Mouse (Mus musculus) ES-CJ7 (cell line): ENCODE results near the gene Btnl9.
A peak's percentile ranks its signal among the peaks of the same experiment; 100 is the strongest.

ENCODE experiments used
- DNase-seq: peaks from one replicate; pipeline ENCODE4 v3.0.0; 2011; ENCODE audit warnings: low read depth, low spot score

The Btnl9 gene

GRCm38 (mm10) chr11:49186955-49187488, at the start of gene Btnl9:
Gene Btnl9, minus strand, starts transcription at chr11:49187159.
- no peak for DNase-seq

DNA sequence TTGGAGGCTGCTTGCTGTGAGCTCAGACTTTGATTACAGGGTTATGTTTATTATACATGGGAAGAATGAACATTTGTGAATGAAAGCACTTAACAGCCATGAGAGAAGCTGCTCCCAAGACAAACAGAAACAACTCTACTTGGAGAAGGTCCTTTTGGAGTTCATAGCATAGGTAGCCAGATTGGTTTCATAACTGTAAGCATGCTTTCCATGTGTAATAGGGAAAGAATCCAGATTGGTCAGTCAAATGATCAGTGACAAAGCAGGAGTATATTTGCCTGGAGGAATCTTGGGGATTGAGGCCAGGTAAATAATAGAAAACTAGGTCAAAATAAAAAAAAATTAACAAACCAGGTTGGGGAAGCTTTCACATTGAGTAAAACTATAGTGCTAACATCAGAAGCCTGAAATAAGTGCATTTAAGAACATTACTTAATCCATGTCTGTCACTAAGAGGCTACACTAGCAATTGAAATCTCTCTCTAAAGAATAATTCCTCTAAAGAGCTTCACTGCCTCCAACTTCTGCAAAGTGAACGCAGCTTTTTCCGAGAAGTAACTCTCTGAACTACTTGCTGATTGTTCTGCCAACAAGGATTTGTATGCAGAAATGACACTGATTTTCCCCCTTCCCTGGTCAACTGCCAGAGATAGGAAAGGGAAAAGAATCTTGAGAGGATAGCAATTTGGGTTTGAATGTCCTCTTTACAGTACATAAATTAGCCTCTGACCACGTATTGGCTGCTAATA, 48.7 kb upstream of the Btnl9 start:
- no peak for DNase-seq

- DNase-seq, result no peak
These were observed 45.8 kb upstream of the Btnl9 start for GRCm38 (mm10) chr11:49232781-49233180.

- DNase-seq, result no peak
These were observed 37.5 kb upstream of the Btnl9 start for GRCm38 (mm10) chr11:49224455-49224854.

DNA sequence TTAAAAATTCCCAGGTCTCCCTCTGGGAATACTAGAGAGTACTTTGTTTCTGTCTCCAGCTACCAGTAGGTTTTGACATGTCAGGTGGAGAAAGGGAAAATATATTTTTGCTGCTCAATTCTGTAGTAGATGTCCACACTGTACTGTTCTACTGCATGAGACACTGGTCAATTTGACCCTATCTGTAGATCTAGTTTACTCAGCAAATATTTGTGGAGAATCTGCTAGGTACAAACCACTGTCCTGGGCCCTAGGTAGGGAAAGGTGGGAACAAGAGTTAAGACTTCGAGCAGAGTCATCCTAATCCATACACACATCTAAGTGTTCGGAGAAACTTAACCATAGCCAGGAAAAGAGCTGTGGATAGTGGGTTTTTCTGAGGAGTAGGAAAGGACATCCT, 32.3 kb upstream of the Btnl9 start:
- no peak for DNase-seq

GRCm38 (mm10) chr11:49213505-49213904, 26.5 kb upstream of the Btnl9 start:
- no peak for DNase-seq

DNA sequence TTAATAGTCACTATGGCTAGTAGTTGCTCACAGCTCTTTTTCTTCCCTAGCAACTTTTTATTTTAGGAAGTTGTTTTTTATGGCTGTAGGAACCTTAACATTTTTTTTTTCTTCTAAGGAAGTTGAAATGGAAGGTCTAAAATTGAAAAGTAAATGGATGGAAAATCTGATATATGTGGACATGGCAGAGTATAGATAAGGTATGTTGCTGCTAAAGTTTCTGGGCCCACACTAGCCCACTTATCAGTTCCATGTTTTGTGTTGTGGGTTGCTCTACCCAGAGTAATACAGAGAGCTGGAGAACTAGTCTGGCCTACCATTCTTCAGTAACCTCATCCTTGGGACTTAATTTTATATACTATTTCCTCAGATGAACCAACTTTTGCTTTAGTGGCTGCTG, 25.6 kb upstream of the Btnl9 start:
- no peak for DNase-seq

DNA sequence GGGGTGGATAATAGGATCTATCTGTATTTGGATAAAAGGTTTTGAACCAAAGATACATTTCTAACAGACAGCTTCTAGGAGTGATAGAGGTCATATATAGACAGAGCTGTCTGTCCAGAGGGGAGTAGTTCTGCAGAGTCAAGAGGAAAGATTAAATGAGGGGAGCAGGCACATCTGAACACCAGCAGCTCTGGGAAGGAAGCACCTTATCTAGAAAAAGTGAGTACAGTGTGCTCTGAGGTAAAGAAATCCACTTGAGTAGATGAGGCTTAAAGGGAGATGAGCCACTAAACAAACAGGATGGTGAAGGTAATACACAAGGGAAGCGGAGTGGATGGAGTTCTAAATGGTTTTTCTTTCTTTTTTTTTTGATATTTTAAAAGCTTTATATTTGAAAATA, 20.5 kb upstream of the Btnl9 start:
- DNase-seq, result no peak

DNA sequence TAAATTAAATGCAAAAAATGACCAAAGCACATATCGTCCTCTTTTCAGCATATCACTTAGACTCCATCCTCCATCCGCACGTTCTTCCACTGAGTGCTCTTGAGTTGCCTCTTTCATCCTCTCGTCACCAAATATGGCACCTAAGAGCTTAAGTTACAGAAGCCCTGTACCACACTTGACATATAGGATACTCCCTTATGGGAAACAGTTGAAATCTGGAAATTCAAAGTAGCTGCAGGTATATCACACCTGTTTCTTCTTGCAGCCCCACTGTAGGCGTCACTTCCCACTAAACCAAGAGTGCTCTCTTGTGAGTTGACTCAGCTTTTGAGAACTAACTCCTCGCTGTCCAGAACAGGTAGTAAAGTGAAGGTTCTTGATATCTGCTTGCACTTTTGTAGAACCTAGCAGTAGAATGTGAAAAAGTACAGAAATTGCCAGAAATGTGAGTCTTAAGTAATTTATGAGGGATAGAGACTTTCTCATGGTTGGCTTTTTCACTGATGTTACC, 18.2 kb upstream of the Btnl9 start:
- DNase-seq, result no peak

DNA sequence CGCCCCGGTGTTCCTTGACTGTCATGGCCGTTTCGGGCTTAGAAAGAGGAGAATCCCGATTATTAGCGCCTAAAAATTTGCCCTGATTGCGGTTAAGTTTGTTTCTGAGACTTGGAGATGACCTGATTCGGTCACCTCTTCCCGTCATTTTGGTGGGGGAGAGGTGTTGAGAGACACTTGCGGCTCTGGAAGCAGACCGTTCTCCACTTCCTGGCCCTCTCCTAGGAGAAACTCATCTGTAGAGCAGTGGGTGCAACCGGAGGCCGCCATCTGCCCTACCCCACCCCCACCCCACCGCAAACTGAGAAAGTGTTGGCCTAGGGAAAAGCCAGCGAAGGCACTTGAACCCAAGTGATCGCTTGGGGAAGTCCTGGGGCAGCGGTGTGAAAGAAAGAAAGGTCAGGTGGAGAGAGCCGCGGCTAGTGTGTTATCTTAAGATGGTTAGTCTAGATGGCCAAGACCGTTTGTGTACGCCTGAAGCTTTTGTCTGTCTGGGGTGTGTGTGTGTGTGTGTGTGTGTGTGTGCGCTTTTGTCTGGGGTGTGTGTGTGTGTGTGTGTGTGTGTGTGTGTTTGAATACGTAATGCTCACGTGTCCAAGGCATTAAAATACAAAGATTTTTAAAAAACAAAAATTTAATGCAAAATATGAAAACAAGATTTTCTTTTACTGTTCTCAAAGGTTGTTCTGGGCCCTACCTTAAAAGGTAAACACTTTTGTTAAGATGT, 17.0 kb upstream of the Btnl9 start:
- peak; percentile 78 for DNase-seq

GRCm38 (mm10) chr11:49203129-49203768, 16.3 kb upstream of the Btnl9 start, which contains the start of gene Zfp62:
Gene Zfp62, plus strand, starts transcription at chr11:49203292.
- peak; percentile 92 for DNase-seq

GRCm38 (mm10) chr11:49202523-49203061, 15.6 kb upstream of the Btnl9 start:
- peak; percentile 34 for DNase-seq

DNA sequence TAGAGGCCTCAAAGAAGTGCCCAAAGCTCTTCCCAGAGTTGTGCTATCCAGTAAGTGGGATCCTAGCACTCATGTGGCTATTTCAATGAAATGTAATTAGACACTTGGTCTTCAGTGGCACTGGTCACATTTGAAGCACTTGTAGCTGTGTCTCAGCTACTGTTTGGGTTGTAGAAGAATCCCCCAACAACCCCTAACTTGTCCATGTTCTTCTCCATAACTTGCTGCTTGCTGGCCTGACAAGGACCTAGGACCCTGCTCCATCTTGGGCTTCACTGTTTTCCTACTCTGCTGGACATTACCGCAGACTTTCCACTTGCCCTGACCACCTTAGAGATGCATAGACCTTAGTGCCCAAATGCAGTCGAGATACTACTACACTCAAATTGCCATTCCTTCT, 15.1 kb upstream of the Btnl9 start:
- no peak for DNase-seq

DNA sequence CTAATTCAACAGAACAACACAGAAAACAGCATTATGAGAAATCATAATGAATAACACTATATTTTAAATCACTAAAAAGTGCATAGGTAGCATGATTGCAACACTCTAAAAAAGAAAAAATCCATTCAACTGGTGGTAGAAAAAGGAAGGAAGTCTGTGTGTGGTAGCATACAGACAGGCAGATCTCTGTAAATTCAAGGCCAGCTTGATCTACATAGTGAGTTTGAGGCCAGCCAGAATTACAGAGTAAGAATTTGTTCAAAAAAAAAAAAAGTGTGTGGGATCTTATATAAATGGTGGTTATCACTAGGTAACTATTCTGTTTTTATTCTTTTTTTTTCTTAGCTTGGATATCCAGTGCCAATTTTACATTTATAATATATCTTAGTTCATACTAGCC, 14.2 kb upstream of the Btnl9 start:
- no peak for DNase-seq

DNA sequence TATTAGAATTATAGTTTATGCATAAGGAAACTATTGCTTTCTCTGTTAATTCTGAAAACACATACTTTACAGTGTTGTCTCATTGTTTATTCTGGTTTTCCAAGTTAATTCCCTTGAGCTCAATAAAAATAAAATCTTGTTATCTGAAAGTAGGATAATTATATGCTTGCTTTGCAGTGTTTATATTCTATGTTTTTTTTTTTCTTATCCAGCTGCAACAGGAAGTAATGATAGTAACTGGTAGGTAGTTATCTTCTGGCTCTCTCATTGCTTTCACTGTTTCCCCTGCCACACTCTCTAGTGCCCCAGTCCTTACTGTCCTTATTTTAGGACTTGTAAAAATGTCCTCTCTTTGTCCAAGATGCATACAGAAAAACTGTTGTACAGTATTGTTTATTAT, 13.7 kb upstream of the Btnl9 start:
- no peak for DNase-seq

- DNase-seq, result peak; percentile 48
These were observed 8.9 kb upstream of the Btnl9 start for GRCm38 (mm10) chr11:49195819-49196322.

GRCm38 (mm10) chr11:49194771-49195170, 7.8 kb upstream of the Btnl9 start:
- DNase-seq, result peak; percentile 29

DNA sequence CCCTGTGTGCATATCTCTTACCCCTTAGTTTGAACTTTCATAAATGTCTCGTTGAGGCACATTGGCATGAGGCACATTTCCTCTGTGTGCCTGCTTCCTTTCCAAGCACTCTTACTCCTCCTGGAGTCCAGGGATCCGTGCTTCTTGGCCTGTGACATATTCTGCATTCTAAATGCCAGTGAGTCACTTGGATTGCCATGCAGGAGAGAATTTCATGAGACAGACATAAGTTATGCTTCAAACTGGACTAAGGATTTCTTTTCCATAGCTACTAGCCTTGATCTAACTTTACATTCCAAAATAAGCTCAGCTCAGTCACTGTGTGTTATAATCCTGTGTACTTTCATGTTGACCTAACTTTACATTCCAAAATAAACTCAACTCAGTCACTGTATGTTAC, 4.1 kb upstream of the Btnl9 start:
- DNase-seq, result no peak

DNA sequence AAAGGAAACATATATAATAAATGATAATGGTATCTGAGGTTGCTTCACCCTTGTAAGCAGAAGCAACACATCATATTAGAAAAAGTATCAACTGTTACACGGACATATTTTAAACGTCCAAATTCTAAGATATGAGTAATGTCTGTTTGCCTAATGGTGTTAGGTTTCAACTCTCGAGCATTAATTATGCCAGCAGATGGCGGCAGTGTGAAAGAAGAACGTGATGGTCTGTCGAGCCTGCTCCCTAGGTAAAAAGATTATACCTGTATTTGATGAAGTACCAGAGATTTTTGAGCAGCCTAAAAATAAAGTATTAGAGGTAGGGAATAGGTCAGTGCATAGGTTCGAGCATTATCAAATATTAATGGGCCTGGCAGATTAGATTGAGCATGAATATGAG, 2.8 kb upstream of the Btnl9 start:
- peak; percentile 35 for DNase-seq

DNA sequence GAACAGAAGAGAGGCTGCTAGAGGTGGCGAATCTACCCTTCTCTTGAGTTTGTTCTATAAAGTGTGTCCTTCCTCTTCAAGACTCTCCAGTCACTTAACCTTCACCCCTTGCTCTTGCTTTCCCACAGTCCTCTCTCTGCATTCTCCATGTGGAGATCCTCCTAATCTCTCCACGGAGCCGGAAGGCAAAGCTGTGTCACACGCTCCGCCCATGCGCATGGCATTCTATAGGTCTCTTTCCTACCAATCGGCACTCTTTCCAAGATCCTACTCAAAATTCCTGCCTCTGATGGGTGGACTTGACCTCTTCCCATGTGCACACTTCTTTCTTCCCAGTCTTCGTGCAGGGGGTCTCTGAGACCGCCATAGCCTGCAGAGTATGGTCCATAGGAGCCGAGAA, 742 bp upstream of the Btnl9 start:
- peak; percentile 53 for DNase-seq

- DNase-seq, result no peak
These were observed 507 bp downstream of the Btnl9 start for GRCm38 (mm10) chr11:49186452-49186851.

- DNase-seq, result no peak
These were observed 3.8 kb downstream of the Btnl9 start for GRCm38 (mm10) chr11:49183172-49183571.
